Mouse (Mus musculus) megakaryocyte, embryonic 14.5 days (primary cell): ENCODE data around the gene Kdsr. TPM values are rescaled to one million over a fixed set of nuclear protein-coding genes. Genes with fewer than 3 reads are reported as not detected.

Experiments
- H3K27me3 ChIP-seq: replicated peaks from 2 replicates; pipeline ENCODE3; 2012; ENCODE audit warnings: inconsistent platforms
- H3K36me3 ChIP-seq: replicated peaks from 2 replicates; pipeline ENCODE3; 2012; ENCODE audit warnings: low read length, inconsistent platforms, mixed read lengths
- H3K4me1 ChIP-seq: 2 replicates; pipeline ENCODE4 v1.6.1; 2012; ENCODE audit warnings: inconsistent platforms
- H3K4me3 ChIP-seq: replicated peaks from 2 replicates; pipeline ENCODE3; 2012; ENCODE audit warnings: moderate library complexity, mild to moderate bottlenecking, inconsistent platforms
- H3K9me3 ChIP-seq: 2 replicates; pipeline ENCODE4 v1.6.1; 2012; ENCODE audit warnings: inconsistent platforms
- FLI1 ChIP-seq: IDR thresholded peaks from 2 replicates; pipeline ENCODE4 v1.6.1; 2012; ENCODE audit warnings: low read length, inconsistent platforms, mixed read lengths
- GATA1 ChIP-seq: IDR thresholded peaks from 3 replicates; pipeline ENCODE4 v1.6.1; 2012; ENCODE audit warnings: mixed read lengths, low read length, inconsistent platforms, borderline replicate concordance
- polyA plus RNA-seq: library from polyadenylated mRNA; stranded (reverse); fragments of >175 nt; gene quantifications from 2 replicates; pipeline ENCODE4 v1.2.3, GENCODE M21; 2012; ENCODE audit warnings: low replicate concordance; ENCODE audit not compliant: insufficient read depth

The Kdsr gene
- polyA plus RNA-seq, 1 experiment = 0.53 TPM

GRCm38 (mm10) chr1:106678060-106678478 is 81.5 kb downstream of the Kdsr start:
- H3K27me3 ChIP-seq = no peaks in the 10 kb centered on the region
- TF ChIP-seq FLI1 (no peak), GATA1 (no peak)
- H3K4me3 ChIP-seq = no peak overlapping the region
- peaks cover 44% of the 10 kb centered on the region for H3K4me1 ChIP-seq
- peaks cover 14% of the 10 kb centered on the region for H3K36me3 ChIP-seq
- no peaks in the 10 kb centered on the region for H3K9me3 ChIP-seq

Other genes with a start within 250 kb of the Kdsr start
- 3.0 and 4.1 TPM in 2 replicates for gene Bcl2, start 45.5 kb downstream of the Kdsr start, polyA plus RNA-seq
- 10.4 and 23.8 TPM in 2 replicates for gene Vps4b, start 37.0 kb upstream of the Kdsr start, polyA plus RNA-seq
- gene Serpinb5, start 101.4 kb upstream of the Kdsr start, polyA plus RNA-seq = not detected in 2 replicates
- gene Serpinb12, start 174.7 kb upstream of the Kdsr start, polyA plus RNA-seq = 1.4 TPM in 1 of 2 replicates, not detected in the other
- not detected in 2 replicates for gene Serpinb13, start 221.3 kb upstream of the Kdsr start, polyA plus RNA-seq